Mouse (Mus musculus) kidney, postnatal 0 days (tissue): ENCODE results near the gene Lcn5. TPM values are rescaled to one million over a fixed set of nuclear protein-coding genes. Genes with fewer than 3 reads are reported as not detected.

ENCODE experiments used
- ATAC-seq: fragments of 200-750 bp; cut with Nextera tagmentation; replicated peaks from 2 replicates; pipeline ENCODE4 v1.8.0; 2017; ENCODE audit warnings: low read depth, moderate number of reproducible peaks, moderate TSS enrichment, moderate library complexity; ENCODE audit not compliant: low FRiP score
- DNase-seq: peaks from one replicate; pipeline ENCODE4 v3.0.0-alpha.2; 2016; ENCODE audit warnings: low spot score
- H3K27ac ChIP-seq: fragments of 300-500 bp; sonication (generic); 2 replicates; pipeline ENCODE4 v1.5.1; 2014; ENCODE audit warnings: mild to moderate bottlenecking
- H3K27me3 ChIP-seq: fragments of 300-500 bp; sonication (generic); 2 replicates; pipeline ENCODE4 v1.6.1; 2014; ENCODE audit warnings: low read length, mixed read lengths; ENCODE audit not compliant: insufficient read depth
- H3K36me3 ChIP-seq: fragments of 300-500 bp; sonication (generic); 2 replicates; pipeline ENCODE4 v1.6.1; 2014; ENCODE audit warnings: low read length, mixed read lengths; ENCODE audit not compliant: insufficient read depth
- H3K4me1 ChIP-seq: fragments of 300-500 bp; sonication (generic); replicated peaks from 2 replicates; pipeline ENCODE4 v1.6.1; 2014; ENCODE audit warnings: antibody characterized with exemption, low read length, mixed read lengths; ENCODE audit not compliant: insufficient read depth
- H3K4me2 ChIP-seq: fragments of 300-500 bp; sonication (generic); 2 replicates; pipeline ENCODE4 v1.6.1; 2014; ENCODE audit warnings: mild to moderate bottlenecking, low read length, moderate library complexity, mixed read lengths
- H3K4me3 ChIP-seq: fragments of 300-500 bp; sonication (generic); replicated peaks from 2 replicates; pipeline ENCODE4 v1.5.1; 2014; ENCODE audit warnings: low read depth, low read length
- H3K9ac ChIP-seq: fragments of 300-500 bp; sonication (generic); 2 replicates; pipeline ENCODE4 v1.6.1; 2014; ENCODE audit warnings: low read depth, low read length
- H3K9me3 ChIP-seq: fragments of 300-500 bp; sonication (generic); replicated peaks from 2 replicates; pipeline ENCODE4 v1.6.1; 2016; ENCODE audit warnings: low read length, inconsistent platforms, mixed read lengths
- CTCF ChIP-seq: IDR thresholded peaks from 2 replicates; pipeline ENCODE4 v1.5.1; 2016; ENCODE audit warnings: antibody characterized with exemption, low read depth, mild to moderate bottlenecking, moderate library complexity
- WGBS: fragments of 180-500 bp; shearing (Covaris S2); extraction: QIAGEN DNeasy Blood & Tissue Kit; methylation state at CpG from one replicate; pipeline ENCODE4 v1.1.7; 2014; 5-methylcytosine and 5-hydroxymethylcytosine counted together
- polyA plus RNA-seq: library from polyadenylated mRNA; unstranded; fragments of >200 nt; fragmentation: Nextera tagmentation; extraction: Ambion mirVana; gene quantifications from 2 replicates; pipeline ENCODE4 v1.2.1, GENCODE M21; 2015

Gene Lcn5
- polyA plus RNA-seq, 1 experiment from 2014 or later: not detected

- Histone ChIP-seq H3K27me3 (no peaks in the 10 kb centered on the region), H3K9me3 (no peaks in the 10 kb centered on the region), H3K9ac (no peak overlapping the region), H3K4me1 (no peaks in the 10 kb centered on the region), H3K36me3 (no peaks in the 10 kb centered on the region), H3K4me2 (no peak overlapping the region), H3K4me3 (no peak overlapping the region), H3K27ac (no peak overlapping the region)
- 87% methylated on average over 6 of the region's 6 CpGs for WGBS
- no peak for TF ChIP-seq CTCF
- no peak for ATAC-seq
- DNase-seq: no peak
Observed at GRCm38 (mm10) chr2:25661245-25661970, 3.7 kb downstream of the Lcn5 start.

- no peak overlapping the region for H3K9ac ChIP-seq
- H3K36me3 ChIP-seq: no peaks in the 10 kb centered on the region
- H3K4me2 ChIP-seq: no peak overlapping the region
- 71% methylated on average over 1 of the region's 1 CpGs for WGBS
- H3K4me3 ChIP-seq: no peak overlapping the region
- DNase-seq (peak; percentile 51), ATAC-seq (no peak)
- no peak overlapping the region for H3K27ac ChIP-seq
- no peaks in the 10 kb centered on the region for H3K9me3 ChIP-seq
- no peaks in the 10 kb centered on the region for H3K27me3 ChIP-seq
- no peaks in the 10 kb centered on the region for H3K4me1 ChIP-seq
- peak; percentile 81 for TF ChIP-seq CTCF
Observed at GRCm38 (mm10) chr2:25663511-25663910, 5.8 kb downstream of the Lcn5 start.

- ATAC-seq (no peak), DNase-seq (no peak)
- no peak for TF ChIP-seq CTCF
- H3K4me3 ChIP-seq: no peak overlapping the region
- H3K9ac ChIP-seq: no peak overlapping the region
- no peaks in the 10 kb centered on the region for H3K4me1 ChIP-seq
- H3K4me2 ChIP-seq: no peak overlapping the region
- WGBS: 74% methylated on average over 5 of the region's 5 CpGs
- no peaks in the 10 kb centered on the region for H3K9me3 ChIP-seq
- H3K36me3 ChIP-seq: no peaks in the 10 kb centered on the region
- H3K27ac ChIP-seq: no peak overlapping the region
- no peaks in the 10 kb centered on the region for H3K27me3 ChIP-seq
Observed at GRCm38 (mm10) chr2:25664125-25664524, 6.4 kb downstream of the Lcn5 start.

GRCm38 (mm10) chr2:25666516-25666915, 8.8 kb downstream of the Lcn5 start:
- WGBS: 67% methylated on average over 1 of the region's 1 CpGs
- no peak for TF ChIP-seq CTCF
- ATAC-seq (no peak), DNase-seq (no peak)
- Histone ChIP-seq H3K27me3 (no peaks in the 10 kb centered on the region), H3K4me1 (no peaks in the 10 kb centered on the region), H3K4me2 (no peak overlapping the region), H3K36me3 (no peaks in the 10 kb centered on the region), H3K9ac (no peak overlapping the region), H3K9me3 (no peaks in the 10 kb centered on the region), H3K27ac (no peak overlapping the region), H3K4me3 (no peak overlapping the region)

- no peaks in the 10 kb centered on the region for H3K4me1 ChIP-seq
- no peaks in the 10 kb centered on the region for H3K36me3 ChIP-seq
- DNase-seq: no peak
- H3K4me3 ChIP-seq: no peak within 1 kb of the TSS
- no peak for TF ChIP-seq CTCF
- no peaks in the 10 kb centered on the region for H3K9me3 ChIP-seq
- no peaks in the 10 kb centered on the region for H3K27me3 ChIP-seq
- 93% methylated on average over 3 of the region's 3 CpGs for WGBS
- H3K9ac ChIP-seq: no peak within 1 kb of the TSS
- no peak for ATAC-seq
- no peak within 1 kb of the TSS for H3K27ac ChIP-seq
- no peak within 1 kb of the TSS for H3K4me2 ChIP-seq
Observed at GRCm38 (mm10) chr2:25676486-25676885, 18.7 kb downstream of the Lcn5 start, which contains the start of gene Lcn6. TSS of gene Lcn6 (plus strand) at chr2:25676786.

GRCm38 (mm10) chr2:25679559-25679958, 21.8 kb downstream of the Lcn5 start:
- Histone ChIP-seq H3K9me3 (no peaks in the 10 kb centered on the region), H3K27me3 (no peaks in the 10 kb centered on the region), H3K4me1 (no peaks in the 10 kb centered on the region), H3K27ac (no peak overlapping the region), H3K4me2 (no peak overlapping the region), H3K9ac (no peak overlapping the region), H3K4me3 (no peak overlapping the region), H3K36me3 (no peaks in the 10 kb centered on the region)
- no peak for ATAC-seq
- TF ChIP-seq CTCF: no peak
- 76% methylated on average over 6 of the region's 6 CpGs for WGBS
- no peak for DNase-seq

- DNase-seq (no peak), ATAC-seq (no peak)
- no peaks in the 10 kb centered on the region for H3K4me1 ChIP-seq
- WGBS: 78% methylated on average over 2 of the region's 2 CpGs
- TF ChIP-seq CTCF: no peak
- no peak within 1 kb of the TSS for H3K4me3 ChIP-seq
- no peaks in the 10 kb centered on the region for H3K9me3 ChIP-seq
- H3K4me2 ChIP-seq: no peak within 1 kb of the TSS
- H3K9ac ChIP-seq: no peak within 1 kb of the TSS
- no peaks in the 10 kb centered on the region for H3K36me3 ChIP-seq
- H3K27me3 ChIP-seq: no peaks in the 10 kb centered on the region
- no peak within 1 kb of the TSS for H3K27ac ChIP-seq
Observed at GRCm38 (mm10) chr2:25682426-25682825, 24.7 kb downstream of the Lcn5 start, which contains the start of gene Lcn10. TSS of gene Lcn10 (plus strand) at chr2:25682726.
